In genomic region chr8:79325510-79325909, GRCm38 (mm10) we compare ENCODE assay signal across 16 mouse cellular contexts. TPM values are rescaled to one million over a fixed set of nuclear protein-coding genes. Genes with fewer than 3 reads are reported as not detected.
DNase-seq lines count a peak whose midpoint lies in the region; ATAC-seq and TF ChIP-seq lines count a peak whose summit lies in the region.
"Had no signal": no experiment of that assay in that cellular context is flagged by ENCODE, and none has a peak within 500 bp of the region (broad histone marks: within the 10 kb centered on the region; RNA-seq: fewer than 3 reads in every experiment).

No protein-coding gene starts in this region.

- no peak for DNase-seq in gastrocnemius, adult 2 months
- DNase-seq in gastrocnemius, adult 8-10 months (ENCODE audit: low spot score in 2 of 2), result no peak
- DNase-seq in kidney, adult 2 months, result peak; percentile 34
- DNase-seq in kidney, adult 18-20 months, result no peak
- DNase-seq in midbrain, embryonic 10.5 days (ENCODE audit: low spot score), result no peak
- DNase-seq in midbrain, embryonic 11.5 days (ENCODE audit: low spot score, missing footprints), result no peak
- peak; percentile 27 for DNase-seq in skeletal muscle tissue, adult 2 months (ENCODE audit: low read depth, low spot score)
- DNase-seq in left cerebral cortex, adult 18-20 months (ENCODE audit: low spot score in 2 of 2), result no peak
- DNase-seq: adrenal gland, adult 8-10 months; cerebellum, adult 11-12 months; cerebellum, postnatal 25 days; left cerebral cortex, postnatal 4 days; thymus, postnatal 25 days had no signal

- no peak for TF ChIP-seq CTCF in gastrocnemius, adult 2 months (IDR thresholded peaks at IDR 0.05)
- TF ChIP-seq CTCF in kidney, adult 2 months (conservative IDR thresholded peaks at IDR 0.05; ENCODE audit: insufficient read depth, insufficient read length, low read depth, low read length), result no peak

- no peak for TF ChIP-seq POLR2A in kidney, adult 2 months (IDR thresholded peaks at IDR 0.05; ENCODE audit: low read depth, low read length)

- WGBS in kidney, adult 2 months, result 53% methylated on average over 6 of the region's 6 CpGs
- WGBS in midbrain, embryonic 10.5 days, result 81% methylated on average over 6 of the region's 6 CpGs
- WGBS in midbrain, embryonic 11.5 days, result 85% methylated on average over 6 of the region's 6 CpGs

- no peaks in the 10 kb centered on the region for H3K9me3 ChIP-seq in midbrain, embryonic 10.5 days (replicated peaks)
- no peaks in the 10 kb centered on the region for H3K9me3 ChIP-seq in midbrain, embryonic 11.5 days (ENCODE audit: control insufficient read depth, low read length)
- H3K9me3 ChIP-seq: liver, embryonic 12.5 days; neural tube, embryonic 12.5 days had no signal

- intact Hi-C loops in gastrocnemius, adult 2 months (cut with DNase I), result no loop called here

- ATAC-seq in midbrain, embryonic 11.5 days (ENCODE audit: low FRiP score), result no peak
- ATAC-seq: liver, embryonic 12.5 days had no signal

- no peak overlapping the region for H3K4me2 ChIP-seq in midbrain, embryonic 11.5 days
- H3K4me2 ChIP-seq: liver, embryonic 12.5 days; neural tube, embryonic 12.5 days had no signal

- peak overlapping the region; percentile 43; the same call in 1 of the 2 replicates for H3K27ac ChIP-seq in gastrocnemius, adult 2 months
- H3K27ac ChIP-seq in kidney, adult 2 months (ENCODE audit: insufficient read depth, low read depth, low read length), result no peak overlapping the region; the same call in 1 of the 2 replicates
- H3K27ac ChIP-seq in midbrain, embryonic 10.5 days (replicated peaks), result 0 out of 2 replicates have a peak overlapping the region, but pooled peaks have one; percentile 1
- H3K27ac ChIP-seq in midbrain, embryonic 11.5 days (ENCODE audit: low read depth, low read length), result no peak overlapping the region
- H3K27ac ChIP-seq: liver, embryonic 12.5 days; neural tube, embryonic 12.5 days; stomach, postnatal 0 days had no signal

- H3K9ac ChIP-seq in midbrain, embryonic 11.5 days (ENCODE audit: low read length), result no peak overlapping the region
- H3K9ac ChIP-seq: liver, embryonic 12.5 days; neural tube, embryonic 12.5 days had no signal

- H3K27me3 ChIP-seq in kidney, adult 2 months (replicated peaks; ENCODE audit: control insufficient read depth, insufficient read depth, low read length), result no peaks in the 10 kb centered on the region
- no peaks in the 10 kb centered on the region for H3K27me3 ChIP-seq in midbrain, embryonic 10.5 days (ENCODE audit: low read depth, poor library complexity, severe bottlenecking)
- H3K27me3 ChIP-seq in midbrain, embryonic 11.5 days (ENCODE audit: control insufficient read depth, insufficient read depth, low read length), result no peaks in the 10 kb centered on the region
- H3K27me3 ChIP-seq: liver, embryonic 12.5 days; neural tube, embryonic 12.5 days had no signal

- H3K4me3 ChIP-seq in gastrocnemius, adult 2 months, result no peak overlapping the region
- no peak overlapping the region for H3K4me3 ChIP-seq in kidney, adult 2 months (ENCODE audit: insufficient read depth, low read depth, low read length)
- H3K4me3 ChIP-seq in midbrain, embryonic 10.5 days, result no peak overlapping the region
- no peak overlapping the region for H3K4me3 ChIP-seq in midbrain, embryonic 11.5 days (ENCODE audit: low read depth, low read length)
- H3K4me3 ChIP-seq: liver, embryonic 12.5 days; neural tube, embryonic 12.5 days had no signal

- H3K36me3 ChIP-seq in kidney, adult 2 months (ENCODE audit: control insufficient read depth, insufficient read depth, low read length), result no peaks in the 10 kb centered on the region
- H3K36me3 ChIP-seq in midbrain, embryonic 10.5 days, result no peaks in the 10 kb centered on the region
- no peaks in the 10 kb centered on the region for H3K36me3 ChIP-seq in midbrain, embryonic 11.5 days (ENCODE audit: control insufficient read depth, insufficient read depth, low read length)
- H3K36me3 ChIP-seq: liver, embryonic 12.5 days; neural tube, embryonic 12.5 days had no signal

- H3K4me1 ChIP-seq in kidney, adult 2 months (ENCODE audit: control insufficient read depth, insufficient read depth, low read length), result no peaks in the 10 kb centered on the region
- peaks cover 14% of the 10 kb centered on the region; the same call in 1 of the 2 replicates for H3K4me1 ChIP-seq in midbrain, embryonic 10.5 days
- no peaks in the 10 kb centered on the region; the same call in 1 of the 2 replicates for H3K4me1 ChIP-seq in midbrain, embryonic 11.5 days (ENCODE audit: control insufficient read depth, insufficient read depth, low read length)
- H3K4me1 ChIP-seq: liver, embryonic 12.5 days; neural tube, embryonic 12.5 days had no signal

RNA-seq across cellular contexts. Expression of gene Mmaa, which starts 30.8 kb away (rescaled TPM):
- 10 to 100 TPM; 14.6 to 25.8 TPM for total RNA-seq in gastrocnemius, adult 2 months (2021)
- 10 to 100 TPM; 14.9 to 18.5 (median 17.3) TPM for total RNA-seq in gastrocnemius, adult 8-10 months (2022)
- 12.0 and 16.8 TPM in 2 replicates for polyA plus RNA-seq in kidney, adult 2 months (2012; rRNA removed)
- 8.6 and 9.1 TPM in 2 replicates for polyA plus RNA-seq in midbrain, embryonic 10.5 days (2016; fragmentation: Nextera tagmentation; extraction: Ambion mirVana)
- 10.1 and 10.4 TPM in 2 replicates for polyA plus RNA-seq in midbrain, embryonic 11.5 days (2014; fragmentation: Nextera tagmentation; extraction: Ambion mirVana)
- 10 to 100 TPM; 25.8 to 27.6 TPM for total RNA-seq in left cerebral cortex, adult 18-20 months (2021)

Comparison
In these comparisons a context has a peak if more than half of its experiments do, and no peak if none do; other contexts are left out.
1. DNase-seq: peak in kidney, adult 2 months (single experiment) and skeletal muscle tissue, adult 2 months (single experiment); none in gastrocnemius, adult 2 months (single experiment), gastrocnemius, adult 8-10 months (0 of 2), kidney, adult 18-20 months (single experiment), midbrain, embryonic 10.5 days (single experiment), midbrain, embryonic 11.5 days (single experiment) and left cerebral cortex, adult 18-20 months (0 of 2).
2. H3K27ac ChIP-seq: peak in gastrocnemius, adult 2 months (single experiment) and midbrain, embryonic 10.5 days (single experiment); none in kidney, adult 2 months (single experiment) and midbrain, embryonic 11.5 days (single experiment).